Mouse (Mus musculus) activated CD4-positive, CD25-positive, alpha-beta regulatory T cell, adult 4 months (primary cell): ENCODE results near the gene Dhrs2. TPM values are rescaled to one million over a fixed set of nuclear protein-coding genes. Genes with fewer than 3 reads are reported as not detected.

Source experiments
- ATAC-seq: one replicate; pipeline ENCODE4 v1.8.0; 2017
- polyA plus RNA-seq, 2 experiments: library from polyadenylated mRNA; unstranded; fragments of 100-300 nt; shearing (Covaris generic); gene quantifications; one replicate each; pipeline ENCODE4 v1.2.1; 2017

Dhrs2 gene
- polyA plus RNA-seq, 2 experiments from 2014 or later = not detected

- ATAC-seq = no peak
Measured at GRCm38 (mm10) chr14:55253580-55253979, 31.8 kb downstream of the Dhrs2 start.

DNA sequence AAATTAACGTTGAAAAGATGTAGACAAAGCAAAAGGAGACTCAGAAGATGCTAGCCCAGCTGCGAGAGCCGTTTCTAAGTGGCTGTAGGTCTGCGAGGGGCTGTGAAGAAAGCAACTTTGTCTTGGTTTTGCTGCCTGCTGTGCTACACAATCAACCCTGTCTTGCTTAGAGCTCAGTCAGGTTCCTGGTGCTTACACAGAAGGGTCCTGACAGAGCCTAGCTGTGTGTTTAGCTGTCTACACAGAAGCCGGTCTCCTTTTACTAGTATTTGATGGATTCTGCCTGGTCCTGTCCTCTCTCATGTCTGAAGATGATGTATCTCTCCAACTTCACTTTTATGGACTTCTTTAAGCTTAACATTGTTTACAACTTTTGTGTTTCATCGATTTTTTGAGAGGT, 33.6 kb downstream of the Dhrs2 start:
- no peak for ATAC-seq

- ATAC-seq = no peak
Measured at GRCm38 (mm10) chr14:55271158-55271557, 49.4 kb downstream of the Dhrs2 start.

GRCm38 (mm10) chr14:55273023-55273422, 51.2 kb downstream of the Dhrs2 start:
- no peak for ATAC-seq

DNA sequence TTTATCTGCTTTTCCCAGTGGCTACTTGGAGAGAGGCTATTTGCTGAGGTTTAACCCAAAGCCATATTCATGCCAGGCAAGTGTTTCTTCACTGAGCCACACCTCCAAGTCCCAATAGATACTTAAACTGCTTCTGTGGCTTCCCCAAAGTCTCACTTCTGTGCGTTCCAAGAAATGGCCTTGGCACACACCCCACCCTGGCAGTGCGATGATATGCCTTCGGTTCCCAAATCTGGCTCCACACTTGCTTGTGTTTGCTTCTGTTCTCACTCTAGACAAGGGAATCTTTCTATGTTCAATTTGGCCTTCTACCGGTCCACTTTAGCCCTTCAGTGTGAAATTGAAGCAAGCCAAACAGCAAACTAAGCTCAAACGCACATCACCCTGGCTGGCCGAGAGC, 53.0 kb downstream of the Dhrs2 start:
- no peak for ATAC-seq

DNA sequence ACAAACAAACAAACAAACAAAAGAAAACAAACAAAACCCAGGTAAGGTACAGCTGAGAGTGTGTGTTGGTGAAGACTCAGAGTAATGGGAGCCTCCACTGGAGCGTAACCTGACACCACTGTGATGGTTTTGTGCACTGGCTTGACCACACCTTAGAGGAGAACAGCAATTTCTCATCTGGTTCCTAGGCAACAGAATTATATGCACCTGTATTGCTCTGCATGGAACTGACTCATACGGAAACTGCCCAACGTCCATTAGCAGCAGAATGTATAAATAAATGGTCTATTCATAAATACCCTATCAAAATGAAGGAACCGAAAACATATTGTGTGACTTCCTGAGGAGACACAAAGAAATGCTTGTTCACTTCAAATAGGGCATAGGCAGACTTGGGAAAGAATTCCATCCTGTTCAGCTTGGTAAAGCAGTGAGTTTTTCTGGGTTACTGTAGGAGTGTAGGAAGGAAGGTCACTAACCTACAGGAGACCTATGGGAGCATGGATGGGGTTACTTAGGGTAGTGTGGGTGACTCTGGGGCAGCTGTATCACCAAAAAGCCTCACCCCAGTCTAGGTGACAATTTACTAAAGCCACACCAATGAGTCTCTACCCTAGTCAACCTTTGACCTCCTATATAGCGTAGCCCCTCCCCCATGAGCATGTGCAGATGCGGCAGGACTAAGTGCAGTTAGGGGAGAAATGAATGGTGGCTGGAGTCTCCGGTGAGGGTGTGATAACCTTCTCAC, 57.7 kb downstream of the Dhrs2 start:
- no peak for ATAC-seq

Other genes with a start within 250 kb of the Dhrs2 start
- not detected for gene Gm17428, start 245.1 kb upstream of the Dhrs2 start, polyA plus RNA-seq
- gene Myh7, start 227.4 kb upstream of the Dhrs2 start, polyA plus RNA-seq = not detected
- 100 to 1,000 TPM; 158 to 174 TPM for gene Ngdn, start 206.6 kb upstream of the Dhrs2 start, polyA plus RNA-seq
- 1 to 10 TPM; 5.4 to 5.5 TPM for gene Zfhx2, start 129.7 kb upstream of the Dhrs2 start, polyA plus RNA-seq
- gene Thtpa, start 127.2 kb upstream of the Dhrs2 start, polyA plus RNA-seq = 10 to 100 TPM in 1 of 2 experiments, 1 to 10 TPM in 1; 9.6 to 11.9 TPM
- 100 to 1,000 TPM in 1 of 2 experiments, 10 to 100 TPM in 1; 99.1 to 102 TPM for gene Ap1g2, start 115.4 kb upstream of the Dhrs2 start, polyA plus RNA-seq
- gene Jph4, start 105.1 kb upstream of the Dhrs2 start, polyA plus RNA-seq = not detected